Mouse (Mus musculus) urinary bladder, postnatal 25 days (tissue): ENCODE data around the gene Trappc3.

ENCODE experiments used
- DNase-seq: peaks from one replicate; pipeline ENCODE4 v3.0.0; 2022; ENCODE audit warnings: low spot score

Gene Trappc3

DNA sequence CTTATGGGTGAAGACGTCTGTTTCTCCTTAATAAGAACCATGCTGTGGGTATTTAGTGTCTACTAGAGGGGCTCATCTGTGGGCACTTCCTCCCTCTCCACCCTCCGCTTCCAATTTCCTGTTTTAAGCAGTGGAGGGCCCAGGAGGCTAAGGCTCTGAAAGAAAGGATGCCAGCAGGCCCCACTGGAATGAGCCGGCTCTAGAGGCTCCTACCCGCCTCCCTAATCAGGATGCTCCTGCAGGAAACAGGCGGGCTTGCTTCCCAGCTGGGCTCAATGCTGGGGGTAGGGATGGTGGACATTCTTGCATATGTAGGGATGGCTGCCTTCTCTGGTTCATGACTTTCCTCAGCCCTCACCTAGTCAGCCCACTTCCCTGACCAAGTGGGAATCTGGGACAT lies 51.1 kb downstream of the Trappc3 start:
- DNase-seq = no peak

DNA sequence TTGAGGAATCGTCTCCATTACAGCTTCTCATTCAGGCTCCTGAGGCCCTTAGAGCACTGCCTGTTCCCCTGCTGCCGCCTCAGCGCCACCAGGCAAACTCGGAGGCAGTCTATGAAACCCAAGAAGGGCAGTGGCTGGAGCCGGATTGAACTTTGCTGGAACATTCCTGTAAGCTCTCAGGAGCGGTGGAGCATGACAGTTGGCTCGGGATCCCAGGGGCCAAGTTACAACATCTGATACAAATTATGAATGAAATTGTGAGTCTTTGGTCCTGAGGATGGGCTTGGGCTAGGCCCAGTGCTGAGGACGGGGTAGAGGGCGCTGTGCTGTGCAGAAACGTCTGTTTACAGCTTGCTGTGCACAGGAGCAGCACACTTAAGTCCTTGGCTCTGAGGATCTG lies 52.3 kb downstream of the Trappc3 start:
- no peak for DNase-seq

DNA sequence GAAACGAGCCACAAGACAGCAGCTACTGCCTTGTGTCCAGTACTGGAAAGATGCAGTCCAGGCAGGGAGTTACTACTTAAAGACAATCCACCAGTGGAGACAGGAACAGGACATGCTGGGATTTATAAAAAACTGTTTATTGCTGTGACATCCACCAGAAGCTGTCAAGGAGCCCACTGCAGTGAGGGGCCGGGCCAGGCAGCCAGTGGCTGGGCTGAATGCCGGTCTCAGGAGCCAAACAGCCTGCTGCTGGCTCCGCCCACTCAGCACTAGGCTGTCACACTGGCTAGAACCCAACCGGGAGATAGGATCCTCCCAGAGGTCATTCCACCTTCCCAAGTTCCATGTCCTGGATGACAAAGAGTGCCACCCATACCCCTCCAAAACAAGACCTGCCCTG lies 53.8 kb downstream of the Trappc3 start:
- DNase-seq = no peak

DNA sequence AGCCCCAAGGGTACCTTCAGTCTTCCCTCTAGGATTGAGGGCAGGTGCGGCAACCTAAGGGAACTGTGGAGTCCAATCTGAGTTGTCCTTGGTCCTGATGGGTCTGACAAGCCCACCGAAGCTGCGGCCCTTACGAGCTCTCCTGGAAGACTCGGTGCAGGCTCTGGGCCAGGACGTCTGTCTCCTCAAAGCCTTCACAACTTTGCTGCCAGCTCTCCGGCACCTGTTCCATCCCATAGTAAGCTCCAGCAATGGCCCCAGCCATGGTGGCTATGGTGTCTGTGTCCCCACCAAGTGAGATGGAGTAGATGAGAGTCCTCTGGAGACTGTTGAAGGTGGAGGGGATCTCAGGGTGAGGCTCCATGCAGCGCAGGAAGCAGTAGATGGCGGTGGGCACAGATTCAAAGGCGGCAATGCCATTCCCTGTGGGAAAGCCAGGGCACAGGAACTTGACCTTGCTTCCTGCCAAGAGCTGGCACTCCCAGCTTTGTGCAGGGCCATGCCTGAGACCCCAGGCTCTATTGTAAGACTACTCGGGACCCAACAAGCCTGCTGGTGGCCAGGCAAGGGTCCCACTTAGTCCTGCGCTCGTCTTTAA lies 54.4 kb downstream of the Trappc3 start:
- no peak for DNase-seq

- DNase-seq = no peak
Measured at GRCm38 (mm10) chr4:126319806-126320205, 57.7 kb downstream of the Trappc3 start.

DNA sequence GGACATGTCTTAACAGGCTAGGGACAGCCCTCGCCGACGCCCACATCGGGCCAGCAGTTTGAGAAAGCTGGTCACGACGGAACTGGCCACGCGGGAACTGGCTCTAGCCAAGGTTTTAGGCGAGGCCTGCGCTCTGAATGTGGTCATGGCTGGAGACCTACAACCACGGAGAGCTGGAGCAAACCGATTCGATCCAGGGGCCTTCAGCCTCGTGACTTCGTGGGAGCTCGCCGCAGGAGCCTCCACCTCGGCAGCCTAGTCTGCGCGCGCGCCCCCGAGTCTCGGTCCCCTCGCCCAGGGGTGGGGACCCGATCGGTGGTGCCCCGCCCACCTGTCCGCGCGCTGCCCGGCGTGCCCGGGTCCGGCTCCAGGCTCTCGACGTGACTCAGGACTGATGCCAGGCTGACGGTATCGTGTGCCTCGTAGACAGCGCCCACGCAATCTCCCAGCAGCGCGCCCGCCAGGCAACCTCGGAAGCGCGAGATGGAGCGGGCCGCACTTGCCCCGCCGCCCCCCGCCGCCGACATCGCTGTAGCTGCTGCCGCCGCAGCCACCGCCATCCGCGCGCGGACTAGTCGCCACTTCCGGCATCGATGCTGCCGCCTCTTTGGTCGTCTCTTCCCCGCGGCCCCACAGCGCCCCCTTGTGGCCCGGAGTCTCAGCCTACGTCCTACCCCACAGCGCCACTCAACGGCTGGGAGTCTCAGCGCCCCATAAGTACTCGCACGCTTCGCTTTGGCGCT lies 59.2 kb downstream of the Trappc3 start, which contains the start of gene Adprhl2:
Gene Adprhl2, minus strand, starts transcription at position 593 of the 743 bp plus-strand sequence.
- DNase-seq = peak; percentile 100

DNA sequence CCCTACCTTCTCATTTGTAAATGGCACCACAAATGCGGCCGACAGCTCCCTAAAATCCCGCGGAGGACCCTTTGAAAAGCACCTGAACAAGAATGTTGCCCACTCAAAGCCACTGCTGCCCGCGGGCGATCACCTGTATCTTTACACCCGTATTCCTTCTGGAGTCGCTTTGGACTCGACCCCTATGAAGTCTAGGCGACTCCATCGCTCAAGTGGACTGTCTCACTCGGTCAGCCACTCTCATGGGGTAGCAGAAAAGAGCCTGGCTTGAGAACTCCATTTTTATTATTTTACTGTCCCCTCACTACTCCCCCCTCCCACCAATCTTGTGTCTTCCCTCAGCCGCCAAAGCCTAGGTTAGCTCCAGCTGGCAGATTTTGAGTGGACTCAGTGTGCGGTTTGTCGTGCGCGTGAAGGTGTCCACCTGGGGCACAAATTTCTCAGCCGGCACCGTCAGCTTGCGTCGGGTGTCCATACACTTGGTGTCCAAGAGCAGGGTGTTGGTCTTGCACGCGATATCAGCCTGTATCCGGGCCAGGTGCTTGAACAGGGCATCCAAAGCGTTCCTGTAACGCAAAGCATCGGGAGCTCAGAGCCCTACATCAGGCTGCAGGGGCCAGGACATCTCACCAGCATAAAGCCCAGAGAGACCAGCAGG lies 59.9 kb downstream of the Trappc3 start:
- DNase-seq = no peak

GRCm38 (mm10) chr4:126322646-126323045 lies 60.5 kb downstream of the Trappc3 start:
- DNase-seq = no peak

DNA sequence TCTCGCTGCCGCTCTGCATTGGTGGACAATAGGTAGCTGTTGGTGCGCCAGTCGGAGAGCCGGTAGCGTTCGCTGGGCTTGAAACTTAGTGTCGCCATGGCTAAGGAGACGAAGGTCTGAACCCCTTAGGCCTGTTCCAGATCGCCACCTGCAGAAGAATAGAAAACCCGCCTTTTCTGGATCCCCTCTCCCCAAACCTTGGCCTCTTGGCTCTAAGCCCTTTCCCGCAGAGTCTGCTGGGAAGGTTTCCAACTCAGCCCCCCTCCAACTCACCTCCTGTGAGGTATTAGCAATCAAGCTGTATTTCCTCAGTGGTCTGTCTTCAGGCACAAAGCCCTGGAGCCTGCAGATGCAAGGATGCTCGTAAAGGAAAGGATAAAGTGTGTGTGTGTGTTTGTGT lies 62.7 kb downstream of the Trappc3 start:
- no peak for DNase-seq

DNA sequence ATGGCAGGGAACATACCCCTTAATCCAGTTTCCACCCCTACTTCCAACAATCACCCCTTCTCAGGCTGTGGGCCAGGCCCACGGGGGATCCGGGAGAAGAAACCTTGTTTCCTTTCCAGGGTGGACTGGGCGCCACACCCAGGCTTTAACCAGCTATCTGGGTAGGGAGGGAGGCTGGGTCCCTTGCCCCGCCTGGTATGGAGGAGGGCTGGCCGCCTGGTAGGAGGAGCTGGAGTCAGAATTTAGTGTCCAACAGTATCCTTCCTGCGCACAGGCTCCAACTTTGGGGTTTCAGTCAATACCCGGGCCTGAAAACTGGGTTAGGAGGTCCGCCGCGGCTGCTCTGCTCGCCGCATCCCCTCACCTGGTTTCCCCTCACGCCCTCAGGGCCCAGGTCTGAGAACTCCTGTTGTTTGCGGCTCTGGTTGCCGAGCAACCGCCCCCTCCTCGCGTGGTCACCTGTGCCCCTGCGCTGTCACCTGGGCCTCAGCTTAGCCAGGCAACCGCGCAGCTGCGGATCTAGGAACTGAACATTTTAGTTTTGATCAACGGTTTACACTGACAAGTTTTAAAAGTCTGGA lies 63.2 kb downstream of the Trappc3 start, which contains the start of gene Tekt2:
Gene Tekt2, minus strand, starts transcription at position 408 of the 581 bp plus-strand sequence.
- DNase-seq = peak; percentile 44
